Mouse (Mus musculus) lung, postnatal 10 days (tissue): ENCODE data around the gene Pltp.
"Not testable (repeated sequence)": the region's sequence is repeated elsewhere in the genome, so short reads cannot be mapped to it uniquely, and the experiment has no call there.

Experiments used
- DNase-seq: peaks from one replicate; pipeline ENCODE4 v3.0.0; 2021

Pltp gene

DNA sequence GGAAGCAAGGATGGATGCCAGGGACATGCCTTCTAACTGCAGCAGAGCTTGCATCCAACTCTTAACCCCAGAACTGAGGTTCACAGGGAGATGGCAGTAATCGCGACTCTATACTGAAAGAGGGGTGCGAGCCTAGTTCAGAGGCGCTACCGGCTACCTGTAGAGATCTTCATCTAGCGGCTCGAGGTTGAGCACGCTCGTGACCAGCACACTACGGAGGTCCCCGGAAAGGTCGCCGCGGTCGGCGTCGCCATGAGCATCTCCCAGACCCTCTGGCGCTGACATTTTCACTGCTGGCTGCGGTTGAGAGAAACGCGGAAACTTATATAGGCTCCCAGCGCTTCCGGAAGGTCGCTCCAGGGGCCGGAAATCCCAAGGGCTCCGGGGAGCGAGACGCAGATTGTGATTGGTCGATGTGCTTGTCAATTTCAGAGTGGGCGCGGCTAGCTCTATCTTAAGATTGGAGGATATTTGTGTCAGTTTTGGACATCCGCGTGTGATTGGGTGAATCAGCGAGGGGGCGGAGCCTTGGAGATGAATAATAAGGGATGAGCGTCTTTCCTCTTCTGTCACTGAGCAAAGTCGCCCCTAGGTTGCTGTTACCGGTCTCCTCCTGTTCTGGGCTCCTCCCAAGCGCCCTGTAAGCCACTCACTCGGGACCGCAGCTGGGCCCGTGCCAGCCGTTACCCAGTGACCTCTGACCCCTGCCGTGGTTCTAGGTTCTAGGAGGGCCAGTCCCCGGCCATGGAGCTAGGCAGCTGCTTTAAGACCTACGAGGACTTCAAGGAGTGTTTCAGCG is 52.8 kb downstream of the Pltp start, which contains the start of the genes Acot8 and Zswim3:
Gene Acot8 (minus strand): TSS at position 350 of the 799 bp plus-strand sequence.
Gene Zswim3 (plus strand): TSS at position 566 of the 799 bp plus-strand sequence.
- DNase-seq: peak; percentile 99

- DNase-seq: no peak
These were observed 53.6 kb downstream of the Pltp start for GRCm38 (mm10) chr2:164803921-164804313.

DNA sequence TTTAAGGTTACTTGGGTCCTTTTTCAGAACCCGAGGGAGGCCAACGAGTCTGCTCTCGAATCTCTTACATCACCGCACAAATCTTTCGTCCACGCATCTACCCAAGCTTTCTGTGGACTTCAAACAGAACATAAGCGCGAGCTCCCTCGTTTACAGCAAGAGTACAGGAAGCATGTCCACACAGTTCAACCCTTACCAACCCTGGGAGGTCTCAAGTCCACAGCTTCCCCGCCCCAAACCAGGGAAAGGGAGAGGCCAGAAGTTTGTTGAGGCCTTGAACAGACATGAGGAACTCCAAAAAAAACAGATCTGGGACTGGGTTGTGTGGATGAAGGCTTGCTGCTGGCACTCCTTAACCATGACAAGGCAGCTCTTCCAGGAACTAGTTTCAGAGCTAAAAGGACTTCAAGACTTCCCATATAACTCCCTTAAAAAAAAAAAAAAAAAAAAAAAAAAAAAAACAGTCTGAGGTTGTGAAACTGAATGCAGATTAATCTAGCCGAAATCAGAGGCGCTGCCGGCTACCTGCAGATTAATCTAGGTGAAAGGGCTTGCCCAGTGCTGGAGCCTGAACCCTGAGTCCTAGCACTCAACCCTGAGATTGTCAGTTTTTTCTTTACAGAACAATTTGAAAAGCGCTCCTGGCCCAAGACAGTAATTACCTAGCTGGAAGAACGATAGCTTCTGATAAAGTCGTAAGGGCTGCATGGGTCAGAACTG is 54.1 kb downstream of the Pltp start:
- no peak for DNase-seq

- no peak for DNase-seq
These were observed 57.1 kb downstream of the Pltp start for GRCm38 (mm10) chr2:164800252-164801004.

- not testable (repeated sequence) for DNase-seq
These were observed 59.0 kb downstream of the Pltp start for GRCm38 (mm10) chr2:164798554-164798953.

- no peak for DNase-seq
These were observed 61.6 kb downstream of the Pltp start for GRCm38 (mm10) chr2:164795868-164796267.

- DNase-seq: peak; percentile 92
These were observed 63.2 kb downstream of the Pltp start for GRCm38 (mm10) chr2:164794293-164794692.

GRCm38 (mm10) chr2:164793772-164794171 is 63.7 kb downstream of the Pltp start:
- DNase-seq: no peak

- DNase-seq: peak; percentile 78
These were observed 64.3 kb downstream of the Pltp start for GRCm38 (mm10) chr2:164793236-164793635.

DNA sequence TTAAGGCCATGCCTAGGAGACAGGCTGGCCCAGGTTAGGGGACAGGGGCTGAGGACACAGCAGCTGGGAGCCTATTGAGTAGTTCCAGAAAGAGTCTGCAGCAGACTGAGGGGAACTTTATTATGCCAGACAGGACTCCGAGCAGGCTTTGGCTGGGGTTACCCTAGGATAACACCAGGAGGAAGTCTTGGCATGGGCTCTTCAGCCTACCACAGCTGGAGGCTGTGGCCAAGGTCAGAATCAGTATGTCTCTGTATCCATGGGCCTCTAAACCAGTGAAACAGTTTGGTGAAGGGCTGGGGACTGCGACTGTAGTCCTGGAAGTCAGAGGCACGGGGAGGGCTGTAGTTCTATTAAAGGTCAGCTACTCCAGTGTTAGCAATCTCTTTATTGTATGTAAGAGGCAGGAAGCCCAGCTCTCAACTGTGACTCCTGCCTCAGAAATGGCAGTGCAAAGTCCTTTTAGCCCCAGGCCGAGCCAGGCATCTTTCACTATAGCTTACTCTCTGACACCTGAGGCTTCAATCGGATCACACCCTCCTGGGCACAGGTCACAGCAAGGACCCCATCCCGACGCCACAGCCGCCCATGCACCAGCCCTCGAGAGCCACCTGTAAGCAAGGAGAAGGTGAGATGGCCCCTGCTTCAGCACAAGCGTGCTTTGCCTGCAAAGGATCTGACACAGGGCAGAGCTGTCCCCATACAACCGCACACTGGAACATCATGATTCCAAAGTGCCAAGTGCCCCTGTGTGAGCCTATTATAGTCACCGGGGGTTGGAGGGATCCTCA is 64.9 kb downstream of the Pltp start:
- DNase-seq: no peak

DNA sequence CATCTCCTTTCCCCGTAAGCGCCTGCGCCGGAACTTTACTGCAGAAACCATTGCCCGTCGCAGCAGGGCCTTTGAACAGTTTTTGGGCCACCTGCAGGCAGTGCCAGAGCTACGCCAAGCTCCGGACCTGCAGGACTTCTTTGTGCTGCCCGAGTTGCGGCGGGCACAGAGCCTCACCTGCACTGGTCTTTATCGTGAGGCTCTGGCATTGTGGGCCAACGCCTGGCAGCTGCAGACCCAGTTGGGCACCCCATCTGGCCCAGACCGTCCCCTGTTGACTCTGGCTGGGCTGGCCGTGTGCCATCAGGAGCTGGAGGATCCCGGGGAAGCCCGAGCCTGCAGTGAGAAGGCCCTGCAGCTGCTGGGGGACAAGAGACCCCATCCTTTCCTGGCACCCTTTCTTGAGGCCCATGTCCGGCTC is 65.7 kb downstream of the Pltp start:
- DNase-seq: no peak

DNA sequence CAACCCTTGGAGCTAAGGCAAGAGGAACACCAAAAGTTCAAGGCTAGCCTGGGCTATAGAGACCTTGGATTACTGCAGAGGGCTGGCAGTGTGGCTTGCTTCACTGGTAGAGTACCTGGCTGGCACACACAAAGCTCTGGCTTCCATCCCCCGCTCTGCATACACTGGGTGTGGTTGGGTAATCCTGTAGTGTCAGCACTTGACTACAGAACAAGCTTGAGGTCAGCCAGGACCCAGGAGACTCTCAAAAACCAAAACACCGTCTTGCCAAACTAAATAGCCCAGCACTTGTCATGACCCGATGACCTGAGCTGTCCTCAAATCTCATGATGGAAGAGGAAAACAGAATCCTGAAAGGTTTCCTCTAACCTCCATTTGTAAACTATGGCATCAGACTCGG is 67.1 kb downstream of the Pltp start:
- DNase-seq: peak; percentile 62
